Mouse (Mus musculus): Measurements from ENCODE around the gene Cblb.
A peak's percentile ranks its signal among the peaks of the same experiment; 100 is the strongest.

Gene Cblb

DNA sequence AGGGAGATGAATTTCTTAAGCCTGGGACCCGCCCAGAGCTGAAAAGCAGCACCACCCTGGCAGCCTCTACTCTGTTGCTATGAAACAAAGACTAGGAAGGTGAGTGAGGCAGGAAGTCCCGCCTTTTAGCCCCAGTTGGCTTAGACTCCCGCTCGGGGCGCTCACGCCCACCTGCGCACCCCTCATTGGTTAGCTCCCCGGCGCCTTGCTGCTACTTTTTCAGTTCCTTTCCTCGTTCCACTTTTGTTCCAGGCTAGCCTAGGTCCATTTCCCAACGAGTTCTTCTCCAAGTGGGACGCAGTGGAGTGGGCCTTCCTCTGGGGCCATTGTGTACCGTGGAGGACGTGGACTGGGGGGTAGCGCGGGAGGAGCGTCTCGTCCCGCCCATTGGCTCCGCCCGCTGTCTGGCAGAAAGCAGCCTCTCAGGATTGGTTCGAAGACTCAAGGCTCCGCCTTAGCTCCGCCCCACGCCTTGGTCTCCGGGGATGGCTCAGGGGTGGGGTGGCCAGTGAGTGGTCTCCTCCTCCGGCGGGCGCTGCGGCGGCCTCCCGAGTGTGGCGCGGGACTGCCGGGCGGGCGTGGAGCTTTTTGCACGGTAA lies at the start of gene Cblb:
Gene Cblb (plus strand): TSS at position 135 of the 599 bp plus-strand sequence.
- peak; percentile 93 for DNase-seq (ENCODE audit: low spot score)

DNA sequence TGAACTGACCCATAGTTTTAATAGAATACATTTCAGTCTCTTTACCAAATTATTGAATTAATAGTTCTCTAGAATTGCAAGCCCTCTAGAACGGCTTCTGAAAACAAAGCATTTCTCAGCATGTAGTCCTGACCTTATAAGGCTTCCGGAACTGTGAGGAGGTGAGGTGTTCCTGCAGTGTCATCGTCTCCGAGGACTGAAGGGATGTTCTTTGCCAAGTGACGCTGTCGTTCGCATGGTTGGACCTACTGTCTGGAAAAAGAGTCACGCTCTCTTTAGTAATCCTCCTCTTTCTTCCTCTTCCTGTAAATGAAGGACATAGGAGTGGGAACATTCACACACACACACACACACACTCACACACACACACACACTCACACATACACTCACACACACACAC lies 45.6 kb upstream of the Cblb start:
- no peak for DNase-seq (ENCODE audit: low spot score)

DNA sequence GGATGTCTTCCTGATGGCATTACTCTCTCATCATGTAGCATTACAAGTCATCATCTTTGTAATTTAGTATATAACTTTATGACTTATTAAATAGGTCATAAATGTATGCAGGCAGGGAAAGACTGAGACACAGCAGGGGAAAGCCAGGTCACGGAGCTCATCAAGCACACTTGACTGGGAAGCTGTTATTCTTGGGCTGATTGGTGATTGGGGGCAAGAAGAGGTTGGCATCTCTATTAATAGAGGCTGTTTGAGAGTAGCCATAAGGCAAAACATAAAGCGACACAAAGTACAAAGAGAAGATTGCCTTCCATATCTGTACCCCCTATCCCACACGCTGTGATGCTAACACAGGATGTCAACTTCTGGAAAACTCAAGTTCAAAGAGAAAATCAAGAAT lies 44.8 kb upstream of the Cblb start:
- no peak for DNase-seq (ENCODE audit: low spot score)

DNA sequence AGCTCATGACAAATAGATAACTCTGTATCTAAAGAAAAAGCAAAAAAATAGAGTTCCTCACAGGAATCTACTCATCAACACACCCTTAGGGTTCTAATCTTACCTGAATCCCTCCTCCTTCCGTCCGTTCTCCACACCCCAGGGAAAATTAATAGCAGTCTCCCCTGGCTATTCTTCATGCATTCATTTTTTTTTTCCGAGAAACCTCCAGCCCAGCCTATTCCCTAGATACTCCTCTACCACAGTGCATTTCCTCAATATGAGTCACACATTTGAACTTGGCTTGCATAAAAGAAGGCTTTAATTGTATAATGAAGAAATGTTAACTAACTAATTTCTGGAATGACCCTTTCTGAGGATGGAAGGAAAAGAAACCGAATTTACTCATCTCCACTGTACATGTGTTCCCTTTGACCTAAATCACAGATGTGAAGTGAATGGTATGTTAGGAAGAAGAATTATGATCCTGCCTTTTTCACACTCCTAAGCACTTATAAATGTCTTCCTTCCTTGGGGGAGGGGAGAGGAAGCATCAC lies 43.9 kb upstream of the Cblb start:
- DNase-seq (ENCODE audit: low spot score) = no peak

DNA sequence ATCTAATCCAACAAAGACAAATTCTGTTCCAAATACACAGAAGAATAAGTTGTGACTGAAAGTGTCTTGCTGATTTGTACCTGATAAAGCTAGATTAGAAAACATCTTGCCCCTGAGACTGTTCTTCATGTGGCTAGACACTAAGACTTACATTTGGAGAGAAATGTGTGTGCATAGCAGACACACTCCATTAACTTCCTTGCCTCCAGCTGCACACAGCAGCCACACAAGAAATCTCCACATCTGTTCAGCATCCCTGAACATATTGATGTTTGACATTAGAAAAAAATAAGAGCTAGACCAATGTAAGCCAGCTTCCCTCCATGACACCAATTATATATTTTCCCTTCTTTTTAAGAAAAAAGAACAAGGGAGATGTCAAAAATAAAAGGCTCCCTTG lies 43.0 kb upstream of the Cblb start:
- DNase-seq (ENCODE audit: low spot score) = no peak

DNA sequence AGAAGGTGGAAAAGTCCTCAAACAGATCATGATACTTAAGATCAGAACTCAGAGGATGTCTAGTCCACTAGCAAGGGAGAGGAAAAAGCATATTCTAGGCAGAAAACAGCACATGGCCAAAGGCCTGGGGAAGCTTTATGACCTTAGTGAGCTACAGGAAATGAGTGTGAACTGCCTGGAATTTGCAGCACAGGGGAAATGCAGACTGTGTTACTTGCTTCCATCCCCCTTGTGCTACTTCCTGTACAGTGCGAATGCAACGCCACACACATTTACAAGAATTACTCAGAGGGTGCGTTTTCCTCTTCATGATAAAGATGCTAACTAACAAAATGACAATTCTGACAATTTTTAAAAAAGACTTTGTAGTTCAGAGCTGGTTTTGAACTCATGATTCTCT lies 41.8 kb upstream of the Cblb start:
- DNase-seq (ENCODE audit: low spot score) = no peak

DNA sequence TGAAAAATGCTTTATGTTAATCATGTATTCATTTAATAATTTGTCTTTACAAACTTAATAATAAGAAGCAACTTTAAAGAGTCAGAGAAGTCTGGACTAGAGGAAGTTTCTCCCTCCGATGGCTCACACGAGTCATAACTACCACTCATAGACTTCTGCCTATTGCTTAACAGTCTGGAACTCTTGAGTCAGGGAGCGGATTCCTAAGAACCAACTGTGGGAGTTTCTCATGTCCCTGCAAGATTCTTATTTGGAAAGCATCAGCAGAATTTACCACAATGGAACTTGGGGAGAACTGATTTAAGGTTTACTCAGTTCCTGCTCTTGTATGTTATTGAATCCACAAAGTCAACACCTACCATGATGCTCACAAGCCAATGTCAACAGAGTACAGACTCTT lies 31.0 kb upstream of the Cblb start:
- DNase-seq (ENCODE audit: low spot score) = no peak

DNA sequence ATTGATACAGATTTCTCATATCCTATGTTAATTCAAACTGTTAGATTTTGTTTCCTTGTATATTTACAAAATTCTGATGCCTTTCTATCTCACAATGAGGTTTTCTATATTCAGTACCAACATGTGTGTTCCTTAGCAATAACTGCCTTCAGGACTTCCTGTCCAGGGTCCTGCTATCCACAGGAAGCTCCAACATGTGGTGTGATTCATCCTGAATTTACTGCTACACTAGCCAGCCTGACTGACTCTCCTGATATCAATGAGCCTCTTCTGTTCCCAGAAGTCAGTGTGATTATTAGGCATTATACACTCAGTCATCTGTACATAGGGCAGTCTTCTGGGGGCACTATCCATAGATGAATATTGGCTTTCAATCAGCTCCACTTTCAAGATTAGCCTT lies 30.2 kb upstream of the Cblb start:
- no peak for DNase-seq (ENCODE audit: low spot score)

DNA sequence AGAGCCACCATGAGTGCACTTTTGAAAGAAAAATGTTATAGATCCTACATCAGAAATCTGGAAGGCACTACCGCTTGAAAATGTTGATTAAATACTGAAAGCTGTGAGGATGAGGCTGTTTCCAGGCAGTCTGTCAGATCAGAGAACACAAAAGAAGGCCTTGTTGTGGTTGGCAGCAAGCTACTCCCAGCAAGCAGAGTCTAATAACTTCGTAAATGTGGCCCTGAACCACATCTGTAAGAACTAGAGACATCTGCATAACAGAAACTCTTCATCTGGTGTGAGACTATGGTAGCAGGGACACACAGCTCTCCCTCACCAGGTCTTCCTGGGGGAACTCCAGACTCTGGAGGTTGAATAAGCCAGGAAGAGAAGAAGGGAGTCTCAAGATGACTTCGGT lies 24.0 kb upstream of the Cblb start:
- DNase-seq (ENCODE audit: low spot score) = no peak

DNA sequence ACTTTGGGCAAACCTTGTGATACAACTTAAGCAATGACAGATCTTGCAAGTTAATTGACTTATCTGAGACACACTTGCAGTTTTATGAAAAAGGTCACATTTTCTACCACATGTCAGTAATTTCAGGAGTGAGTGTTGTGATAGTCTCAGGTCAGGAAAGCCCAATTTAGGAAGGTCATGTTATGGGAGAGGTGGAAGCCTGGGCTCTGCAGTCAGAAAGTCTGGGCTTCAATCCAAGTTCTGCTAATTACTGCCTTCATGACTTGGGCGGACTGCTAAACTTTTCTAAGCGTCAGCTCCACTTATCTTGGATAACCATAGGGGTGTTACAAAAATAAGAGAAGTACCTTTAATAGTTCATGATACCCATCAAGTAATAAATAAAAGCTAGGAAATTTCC lies 22.6 kb upstream of the Cblb start:
- no peak for DNase-seq (ENCODE audit: low spot score)

DNA sequence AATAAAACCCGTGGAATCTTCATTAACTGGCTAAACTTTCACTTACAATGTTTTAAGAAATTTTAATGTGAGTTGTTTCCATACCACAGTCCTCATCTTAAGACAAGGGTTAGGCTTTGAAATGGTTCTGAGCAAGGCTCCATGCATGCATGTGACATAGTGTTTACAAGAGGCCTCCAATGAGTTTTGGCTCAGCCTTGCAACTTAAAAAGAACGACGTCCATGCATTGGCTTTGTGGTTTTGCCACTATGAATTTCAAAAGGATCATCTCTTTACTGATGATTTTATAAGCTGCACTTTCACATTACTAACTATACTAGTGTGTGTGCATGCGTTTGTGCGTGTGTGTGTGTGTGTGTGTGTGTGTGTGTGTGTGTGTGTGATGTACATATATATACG lies 21.6 kb upstream of the Cblb start:
- no peak for DNase-seq (ENCODE audit: low spot score)

DNA sequence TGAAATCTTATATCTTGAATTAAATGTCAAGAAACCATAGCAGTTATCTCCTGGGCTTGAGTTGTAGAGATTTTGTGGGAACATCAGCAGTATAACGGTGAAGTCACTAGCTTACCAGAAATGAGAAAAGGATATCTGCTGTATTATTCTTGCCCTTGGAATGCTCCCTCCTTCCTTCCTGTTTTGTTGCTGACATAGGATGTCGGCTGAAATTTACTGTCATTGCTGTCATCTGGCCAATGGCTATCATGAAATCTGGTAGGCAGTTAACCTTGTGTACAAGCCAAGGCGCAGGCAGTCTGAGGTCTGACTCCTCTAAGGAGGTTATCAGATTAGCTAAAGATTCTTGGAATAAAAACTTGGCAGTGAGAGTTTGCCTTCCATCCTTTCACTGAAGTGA lies 18.0 kb upstream of the Cblb start:
- DNase-seq (ENCODE audit: low spot score) = no peak

DNA sequence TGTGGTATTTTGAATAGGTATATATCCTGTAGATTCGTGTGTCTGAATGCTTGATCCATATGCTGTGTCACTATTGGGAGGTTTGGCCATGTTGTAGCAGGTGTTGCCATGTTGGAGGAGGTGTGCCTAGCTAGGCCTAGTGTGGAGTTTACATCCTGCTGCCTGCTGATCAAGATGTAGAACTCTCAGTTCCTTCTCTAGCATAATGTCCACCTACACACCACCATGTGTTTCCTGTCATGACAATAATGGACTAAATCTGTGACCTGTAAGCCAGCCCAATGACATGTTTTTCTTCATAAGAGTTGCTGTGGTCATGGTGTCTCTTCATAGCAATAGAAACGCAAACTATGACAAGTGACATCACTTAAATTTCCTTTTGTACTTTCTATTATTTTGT lies 17.2 kb upstream of the Cblb start:
- DNase-seq (ENCODE audit: low spot score) = no peak

DNA sequence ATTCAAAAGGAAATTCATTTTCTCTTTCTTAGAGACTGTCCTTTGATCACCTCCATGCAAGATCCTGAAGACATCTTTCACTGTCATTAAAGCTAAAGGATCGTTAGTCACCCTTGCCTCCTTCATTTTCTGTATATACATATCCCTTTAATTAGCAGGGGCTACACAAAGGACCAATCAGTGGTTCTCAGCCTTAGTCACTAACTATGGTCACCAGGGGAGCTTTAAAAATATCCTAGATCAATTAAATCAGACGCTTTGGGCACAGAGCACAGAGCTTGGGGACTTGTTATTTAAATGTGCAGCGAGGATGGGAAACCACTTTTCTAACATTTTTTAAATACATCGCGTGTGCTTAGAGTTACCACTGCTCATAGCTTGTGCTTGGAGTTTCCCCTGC lies 7.6 kb upstream of the Cblb start:
- DNase-seq (ENCODE audit: low spot score) = no peak

DNA sequence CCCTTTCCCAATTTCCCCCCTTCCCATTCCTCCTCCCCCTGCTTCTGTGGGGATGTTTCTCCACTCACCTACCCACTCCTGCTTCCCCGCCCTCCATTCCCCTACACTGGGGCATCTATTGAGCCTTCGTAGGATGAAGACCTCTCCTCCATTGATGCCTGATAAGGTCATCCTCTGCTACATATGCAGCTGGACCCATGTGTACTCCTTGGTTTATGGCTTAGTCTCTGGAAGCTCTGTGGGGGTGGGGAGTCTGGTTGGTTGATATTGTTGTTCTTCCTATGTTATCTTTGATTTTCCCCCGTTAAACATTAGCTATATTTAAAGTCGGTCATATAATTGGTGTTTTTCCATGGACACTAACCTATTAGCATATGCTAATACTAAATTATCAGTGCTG lies 3.7 kb upstream of the Cblb start:
- no peak for DNase-seq (ENCODE audit: low spot score)

DNA sequence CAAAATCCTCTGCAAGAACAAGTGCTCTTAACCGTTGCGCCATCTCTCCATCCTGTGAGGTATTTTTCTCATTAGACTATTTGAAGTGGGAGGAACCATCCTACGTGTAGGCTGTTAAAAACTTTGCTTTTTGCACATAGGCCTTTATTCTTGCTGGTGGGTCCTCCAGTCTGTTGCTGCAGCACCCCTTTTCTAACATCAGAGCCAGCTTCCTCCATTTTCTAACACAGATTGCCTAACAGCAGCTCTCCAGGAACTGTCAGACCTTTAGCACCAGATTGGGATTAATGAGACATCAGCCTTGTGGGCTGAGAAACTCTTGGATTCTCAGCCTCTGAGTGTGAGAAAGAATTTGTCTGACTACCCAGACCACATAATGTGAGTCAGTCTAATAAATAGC lies 2.0 kb upstream of the Cblb start:
- peak; percentile 45 for DNase-seq (ENCODE audit: low spot score)

DNA sequence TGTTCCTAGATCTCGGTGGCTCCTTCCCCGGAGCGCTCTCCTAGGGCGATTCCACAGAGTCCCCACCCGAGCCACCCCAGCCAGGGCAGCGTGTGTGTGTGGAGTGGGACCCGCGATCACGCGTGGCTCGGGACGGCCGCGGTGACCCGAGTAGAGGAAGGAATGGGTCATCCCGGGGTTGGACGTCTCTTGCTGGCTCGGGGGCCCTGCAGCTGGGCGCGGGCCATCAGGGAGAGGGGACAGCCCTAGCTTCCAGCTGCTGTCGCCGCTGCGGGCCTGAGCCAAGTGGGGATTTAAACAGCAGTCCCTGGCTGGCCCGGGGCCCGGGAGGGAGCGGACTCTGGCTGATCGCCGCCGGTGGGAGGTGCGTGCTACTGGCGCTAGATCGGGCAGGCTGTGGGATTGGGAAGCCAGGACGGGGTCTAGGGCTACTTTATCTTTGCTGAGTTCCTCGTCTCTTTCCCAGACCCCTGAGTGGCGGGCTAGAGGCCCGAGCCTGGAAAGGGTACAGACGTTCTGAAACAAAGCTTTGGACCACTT lies 757 bp downstream of the Cblb start:
- DNase-seq (ENCODE audit: low spot score) = peak; percentile 44

DNA sequence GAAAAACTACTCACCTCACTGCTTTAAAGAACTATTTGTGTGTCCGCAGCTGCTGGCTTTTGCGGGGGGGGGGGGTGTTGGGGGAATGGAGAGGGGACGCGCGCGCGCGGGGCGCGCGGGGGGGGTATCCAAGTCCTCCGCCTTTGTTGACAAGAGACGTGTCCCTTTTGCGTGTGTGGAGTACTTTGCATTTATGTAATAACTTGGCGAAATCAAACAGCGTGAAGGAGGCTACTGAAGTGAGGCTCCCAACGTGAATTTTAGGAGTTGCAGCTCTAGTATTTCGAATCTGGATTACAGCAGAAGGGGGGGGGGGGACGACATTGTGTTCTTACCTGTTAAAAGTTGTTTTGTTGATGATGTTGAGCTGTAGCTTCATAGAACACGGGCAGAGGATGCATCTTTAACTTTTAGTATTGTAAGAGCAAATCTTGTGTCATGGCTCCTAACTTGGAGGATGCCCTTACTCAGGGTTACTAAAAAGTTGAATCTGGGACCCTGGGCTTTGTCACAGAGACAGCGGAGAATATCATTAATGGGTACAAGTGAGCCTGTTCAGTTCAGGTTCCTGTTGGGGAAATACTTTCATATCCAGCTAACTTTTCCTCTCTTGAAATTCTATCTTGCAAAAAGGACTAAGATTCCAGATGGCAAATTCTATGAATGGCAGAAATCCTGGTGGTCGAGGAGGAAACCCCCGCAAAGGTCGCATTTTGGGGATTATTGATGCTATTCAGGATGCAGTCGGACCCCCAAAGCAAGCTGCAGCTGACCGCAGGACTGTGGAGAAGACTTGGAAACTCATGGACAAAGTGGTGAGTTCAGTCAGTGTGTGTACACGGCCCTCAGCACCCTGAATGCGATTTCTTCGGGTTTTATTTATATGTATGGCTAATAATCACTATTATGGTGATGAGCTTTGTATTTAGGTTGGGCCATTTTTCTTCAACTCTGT lies 1.6 kb downstream of the Cblb start:
- DNase-seq (ENCODE audit: low spot score) = no peak

DNA sequence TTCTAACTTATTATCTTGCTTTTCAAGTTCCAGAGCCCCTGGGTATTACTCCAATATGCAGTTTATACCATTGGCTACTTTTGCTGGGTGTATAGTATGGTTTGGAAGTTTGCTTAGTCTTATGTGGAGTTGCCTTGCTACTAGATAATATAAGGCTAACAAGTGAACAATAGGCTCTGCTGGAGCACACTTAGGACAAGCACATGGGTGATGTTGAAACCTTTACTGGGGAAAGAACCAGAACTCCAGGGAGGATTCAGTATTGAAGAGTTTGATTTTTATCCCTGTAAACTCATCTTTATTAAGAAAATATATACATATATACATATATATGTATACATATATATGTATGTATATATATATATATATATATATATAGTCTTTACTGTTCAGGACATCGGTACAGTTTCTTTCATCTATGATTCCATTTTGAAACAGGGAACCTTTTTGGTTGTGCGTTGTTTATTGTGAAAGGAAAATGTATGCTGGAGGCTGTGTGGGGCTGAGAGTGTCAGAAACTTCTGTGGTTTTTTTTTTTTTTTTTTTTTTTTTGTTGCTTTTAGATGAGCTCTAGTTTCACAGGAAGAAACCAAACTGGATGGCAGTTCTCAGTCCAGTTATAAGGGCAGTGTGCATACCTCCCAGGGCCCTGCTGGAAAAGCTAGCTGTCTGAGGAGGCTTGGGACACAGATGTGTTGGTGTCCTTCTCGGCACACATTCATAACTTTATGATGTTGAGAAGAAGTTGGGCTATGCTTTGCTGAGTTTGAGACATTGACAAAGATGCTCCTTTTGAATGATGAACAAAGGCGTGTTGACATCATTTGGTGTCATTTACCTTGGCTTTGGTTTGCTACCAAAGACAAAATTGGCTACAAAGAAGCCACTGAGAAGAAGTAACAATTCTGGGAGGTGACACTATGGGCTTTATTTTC lies 2.6 kb downstream of the Cblb start:
- DNase-seq (ENCODE audit: low spot score) = no peak

DNA sequence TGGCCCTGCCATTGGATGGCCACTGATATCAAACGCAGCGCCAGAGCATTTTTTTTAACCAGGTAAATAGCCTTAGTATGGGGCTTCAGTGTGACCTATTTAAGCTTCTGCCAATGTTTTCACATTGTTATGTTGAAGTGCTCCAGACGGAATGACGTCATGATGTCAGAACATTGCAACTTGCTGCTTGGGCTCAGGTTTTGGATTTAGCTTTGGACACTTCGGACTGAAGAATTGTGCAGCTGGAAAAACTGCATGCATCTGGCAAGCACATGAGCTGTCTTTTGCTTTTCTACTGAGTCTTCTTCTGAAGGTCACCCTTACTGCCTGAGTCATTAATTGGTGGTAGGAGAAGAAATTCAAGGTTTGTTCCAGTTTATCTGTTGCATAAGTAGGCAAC lies 3.3 kb downstream of the Cblb start:
- no peak for DNase-seq (ENCODE audit: low spot score)

DNA sequence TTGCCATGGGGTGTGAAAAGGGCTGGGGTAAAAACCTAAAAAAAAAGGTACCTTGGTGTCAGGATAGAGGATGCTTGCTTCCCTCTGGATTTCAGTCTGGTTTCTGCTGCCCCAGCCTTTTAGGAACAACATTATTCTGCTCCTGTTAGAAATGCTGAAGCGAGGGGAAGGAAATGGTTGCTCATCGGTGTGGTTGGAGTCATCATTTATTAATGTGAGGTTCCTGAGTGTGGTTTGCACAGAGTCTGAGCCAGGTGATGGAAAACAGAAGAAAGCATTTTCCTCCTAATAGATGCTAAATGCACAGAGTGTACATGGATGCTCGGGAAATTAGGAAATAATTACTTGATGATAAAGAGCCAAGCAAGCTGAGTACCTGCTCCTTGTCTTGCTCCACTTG lies 5.3 kb downstream of the Cblb start:
- DNase-seq (ENCODE audit: low spot score) = no peak

DNA sequence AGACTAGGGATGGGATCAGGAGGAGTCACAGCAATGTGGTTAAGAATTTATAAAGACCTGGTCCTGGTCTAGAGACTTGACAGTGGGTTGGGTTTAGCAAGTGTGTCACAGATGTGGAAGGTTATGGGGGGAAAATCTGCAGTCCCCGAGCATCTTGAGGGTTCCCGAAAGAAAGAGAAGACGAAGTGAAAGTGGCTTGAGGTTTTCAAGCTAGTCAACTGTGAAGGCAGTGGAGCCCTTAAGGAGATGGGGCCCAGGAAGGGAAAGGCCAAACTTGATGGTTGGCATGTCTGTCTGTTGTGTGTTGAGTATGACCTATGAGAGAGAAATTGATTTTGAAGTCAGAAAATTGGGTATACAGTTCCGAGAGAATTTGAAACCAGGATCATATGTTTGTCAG lies 7.3 kb downstream of the Cblb start:
- DNase-seq (ENCODE audit: low spot score) = no peak

All from layer of hippocampus, adult 9-10 months (tissue).